Mouse (Mus musculus) heart, postnatal 0 days (tissue): ENCODE data around the gene C2cd4d. TPM values are rescaled to one million over a fixed set of nuclear protein-coding genes. Genes with fewer than 3 reads are reported as not detected.

Source experiments
- ATAC-seq: fragments of 200-750 bp; cut with Nextera tagmentation; 2 replicates; pipeline ENCODE4 v1.8.0; 2017; ENCODE audit warnings: low read depth, moderate number of reproducible peaks, moderate library complexity; ENCODE audit not compliant: insufficient read depth
- DNase-seq: peaks from one replicate; pipeline ENCODE4 v3.0.0-alpha.2; 2016; ENCODE audit warnings: low spot score
- H3K27ac ChIP-seq: fragments of 300-500 bp; sonication (generic); 2 replicates; pipeline ENCODE4 v1.5.1; 2014; ENCODE audit warnings: low read depth, mild to moderate bottlenecking
- H3K27me3 ChIP-seq: fragments of 300-500 bp; sonication (generic); 2 replicates; pipeline ENCODE4 v1.6.1; 2014; ENCODE audit warnings: low read length, mixed read lengths; ENCODE audit not compliant: control insufficient read depth, insufficient read depth
- H3K36me3 ChIP-seq: fragments of 300-500 bp; sonication (generic); replicated peaks from 2 replicates; pipeline ENCODE4 v1.6.1; 2014; ENCODE audit warnings: low read length, mixed read lengths; ENCODE audit not compliant: control insufficient read depth, insufficient read depth
- H3K4me1 ChIP-seq: fragments of 300-500 bp; sonication (generic); 2 replicates; pipeline ENCODE4 v1.6.1; 2014; ENCODE audit warnings: antibody characterized with exemption; ENCODE audit not compliant: control insufficient read depth, insufficient read depth
- H3K4me2 ChIP-seq: fragments of 300-500 bp; sonication (generic); 2 replicates; pipeline ENCODE4 v1.6.1; 2014; ENCODE audit warnings: low read depth, mild to moderate bottlenecking, low read length, moderate library complexity
- H3K4me3 ChIP-seq: fragments of 300-500 bp; sonication (generic); 2 replicates; pipeline ENCODE4 v1.5.1; 2014; ENCODE audit warnings: low read depth, low read length
- H3K9ac ChIP-seq: fragments of 300-500 bp; sonication (generic); replicated peaks from 2 replicates; pipeline ENCODE4 v1.6.1; 2014; ENCODE audit warnings: low read depth, low read length, mixed read lengths
- H3K9me3 ChIP-seq: fragments of 300-500 bp; sonication (generic); replicated peaks from 2 replicates; pipeline ENCODE4 v1.6.1; 2016; ENCODE audit warnings: low read length; ENCODE audit not compliant: control insufficient read depth
- CTCF ChIP-seq: IDR thresholded peaks from 2 replicates; pipeline ENCODE4 v1.5.1; 2016; ENCODE audit warnings: antibody characterized with exemption, control low read depth, low read depth
- EP300 ChIP-seq: IDR thresholded peaks from 2 replicates; pipeline ENCODE4 v1.6.1; 2016; ENCODE audit warnings: antibody characterized with exemption, low read depth
- WGBS: fragments of 180-500 bp; shearing (Covaris S2); extraction: QIAGEN DNeasy Blood & Tissue Kit; methylation state at CpG from one replicate; pipeline ENCODE4 v1.1.7; 2014; 5-methylcytosine and 5-hydroxymethylcytosine counted together
- polyA plus RNA-seq: library from polyadenylated mRNA; unstranded; fragments of >200 nt; fragmentation: Nextera tagmentation; extraction: Ambion mirVana; gene quantifications from 2 replicates; pipeline ENCODE4 v1.2.1, GENCODE M21; 2015
- total RNA-seq: library from RNA; depleted of rRNA; stranded (reverse); fragments of >200 nt; gene quantifications from 2 replicates; pipeline ENCODE4 v1.2.3, GENCODE M21; 2014; ENCODE audit warnings: low replicate concordance

C2cd4d gene
- total and polyA plus RNA-seq, 2 experiments from 2014 or later = 0.15 TPM; not detected in 1

GRCm38 (mm10) chr3:94386671-94387070, 24.4 kb downstream of the C2cd4d start:
- Histone ChIP-seq H3K4me1 (no peaks in the 10 kb centered on the region), H3K36me3 (no peaks in the 10 kb centered on the region), H3K9ac (no peak overlapping the region), H3K4me3 (no peak overlapping the region), H3K27ac (peak overlapping the region; percentile 20; the same call in 1 of the 2 replicates), H3K9me3 (no peaks in the 10 kb centered on the region), H3K4me2 (no peak overlapping the region), H3K27me3 (no peaks in the 10 kb centered on the region)
- ATAC-seq (no peak), DNase-seq (no peak)
- 57% methylated on average over 4 of the region's 4 CpGs for WGBS
- TF ChIP-seq CTCF (no peak), EP300 (no peak)

GRCm38 (mm10) chr3:94387391-94387790, 25.2 kb downstream of the C2cd4d start:
- Histone ChIP-seq H3K9me3 (no peaks in the 10 kb centered on the region), H3K9ac (no peak overlapping the region), H3K4me2 (no peak overlapping the region), H3K4me1 (no peaks in the 10 kb centered on the region), H3K4me3 (no peak overlapping the region), H3K27ac (peak overlapping the region; percentile 5; the same call in 1 of the 2 replicates), H3K36me3 (no peaks in the 10 kb centered on the region), H3K27me3 (no peaks in the 10 kb centered on the region)
- 89% methylated on average over 10 of the region's 10 CpGs for WGBS
- ATAC-seq = no peak
- no peak for DNase-seq
- TF ChIP-seq EP300 (no peak), CTCF (no peak)

GRCm38 (mm10) chr3:94388047-94388446, 25.8 kb downstream of the C2cd4d start:
- Histone ChIP-seq H3K4me2 (no peak overlapping the region), H3K4me3 (no peak overlapping the region), H3K27ac (peak overlapping the region; percentile 5; the same call in 1 of the 2 replicates), H3K4me1 (no peaks in the 10 kb centered on the region), H3K36me3 (no peaks in the 10 kb centered on the region), H3K9ac (no peak overlapping the region), H3K9me3 (no peaks in the 10 kb centered on the region), H3K27me3 (no peaks in the 10 kb centered on the region)
- TF ChIP-seq EP300 = no peak
- TF ChIP-seq CTCF = no peak
- WGBS = 46% methylated on average over 5 of the region's 5 CpGs
- DNase-seq (no peak), ATAC-seq (no peak)

GRCm38 (mm10) chr3:94389420-94389819, 27.2 kb downstream of the C2cd4d start:
- TF ChIP-seq CTCF (no peak), EP300 (no peak)
- Histone ChIP-seq H3K4me3 (no peak overlapping the region), H3K9ac (no peak overlapping the region), H3K27ac (no peak overlapping the region), H3K9me3 (no peaks in the 10 kb centered on the region), H3K4me1 (no peaks in the 10 kb centered on the region), H3K4me2 (no peak overlapping the region), H3K36me3 (no peaks in the 10 kb centered on the region), H3K27me3 (no peaks in the 10 kb centered on the region)
- DNase-seq (no peak), ATAC-seq (no peak)
- 93% methylated on average over 16 of the region's 16 CpGs for WGBS

GRCm38 (mm10) chr3:94391001-94391400, 28.8 kb downstream of the C2cd4d start:
- Histone ChIP-seq H3K4me1 (no peaks in the 10 kb centered on the region), H3K27ac (no peak overlapping the region), H3K27me3 (no peaks in the 10 kb centered on the region), H3K4me2 (no peak overlapping the region), H3K9ac (no peak overlapping the region), H3K9me3 (no peaks in the 10 kb centered on the region), H3K4me3 (no peak overlapping the region), H3K36me3 (no peaks in the 10 kb centered on the region)
- TF ChIP-seq CTCF = no peak
- no peak for TF ChIP-seq EP300
- ATAC-seq (no peak), DNase-seq (no peak)
- WGBS = 81% methylated on average over 5 of the region's 5 CpGs

- H3K9me3 ChIP-seq = no peaks in the 10 kb centered on the region
- H3K4me2 ChIP-seq = no peak overlapping the region
- H3K27ac ChIP-seq = no peak overlapping the region
- H3K27me3 ChIP-seq = 0 out of 2 replicates have a peak, but pooled peaks cover 4% of the 10 kb centered on the region
- ATAC-seq = no peak
- no peak overlapping the region for H3K4me3 ChIP-seq
- no peak for DNase-seq
- no peak for TF ChIP-seq CTCF
- no peak for TF ChIP-seq EP300
- H3K4me1 ChIP-seq = no peaks in the 10 kb centered on the region
- no peaks in the 10 kb centered on the region for H3K36me3 ChIP-seq
- H3K9ac ChIP-seq = no peak overlapping the region
- 74% methylated on average over 2 of the region's 2 CpGs for WGBS
Observed at GRCm38 (mm10) chr3:94392128-94392527, 29.9 kb downstream of the C2cd4d start.
